Comparison of ENCODE assay signal across 9 mouse cellular contexts in the genomic region with DNA sequence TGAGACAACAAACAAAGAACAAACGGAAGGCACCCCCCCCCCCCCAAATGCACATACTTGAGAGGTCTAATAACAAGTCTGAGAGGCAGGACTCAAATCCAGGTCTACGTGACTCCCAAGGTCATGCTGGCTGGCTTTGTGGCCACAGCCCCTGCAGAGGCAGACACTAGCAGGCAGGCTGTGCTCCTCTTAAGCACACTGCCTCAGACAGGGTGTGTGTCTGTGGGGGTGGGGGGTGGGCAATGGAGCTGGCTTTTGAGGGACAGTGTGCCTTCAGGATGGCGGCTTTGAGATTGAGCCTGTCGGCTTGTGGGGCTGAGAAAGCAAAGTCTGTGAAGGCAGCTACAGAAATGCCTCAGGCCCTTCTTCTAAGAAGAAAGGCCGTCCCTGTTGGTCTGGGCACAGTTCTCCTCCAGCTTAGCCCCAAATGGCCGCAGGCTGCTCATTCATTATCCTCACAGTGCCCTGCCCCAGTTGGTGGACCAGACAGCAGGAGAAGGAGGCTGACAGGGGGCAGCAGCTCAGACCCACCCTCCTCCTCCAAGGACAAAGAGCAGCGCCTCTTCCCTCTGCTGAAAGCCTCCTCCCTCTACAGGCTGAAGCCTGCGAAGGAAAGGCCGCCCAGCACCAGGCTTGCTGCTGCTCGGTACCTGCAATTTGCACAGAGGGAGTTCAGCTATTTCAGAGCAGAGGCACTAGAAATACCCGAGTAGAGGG.
DNase-seq lines count a peak whose midpoint lies in the region; ATAC-seq lines count a peak whose summit lies in the region.
"Had no signal": no experiment of that assay in that cellular context is flagged by ENCODE, and none has a peak within 500 bp of the region (broad histone marks: within the 10 kb centered on the region; RNA-seq: fewer than 3 reads in every experiment).

No protein-coding gene starts in this region.

- H3K4me1 ChIP-seq in heart, embryonic 15.5 days (replicated peaks), result peaks cover 12% of the 10 kb centered on the region
- H3K4me1 ChIP-seq in hindbrain, embryonic 16.5 days (ENCODE audit: control insufficient read depth, insufficient read depth, low read depth, low read length), result peaks cover 18% of the 10 kb centered on the region
- H3K4me1 ChIP-seq in neural tube, embryonic 14.5 days (ENCODE audit: control insufficient read depth, insufficient read depth, low read length), result peaks cover 24% of the 10 kb centered on the region; the same call in 1 of the 2 replicates

- no peak; the same call in 1 of the 2 replicates for ATAC-seq in heart, embryonic 15.5 days (replicated peaks; ENCODE audit: insufficient number of reproducible peaks, insufficient read depth, low FRiP score, low read depth)
- peak; percentile 73 for ATAC-seq in hindbrain, embryonic 16.5 days
- ATAC-seq in neural tube, embryonic 14.5 days (ENCODE audit: low read depth), result peak; percentile 29
- ATAC-seq in megakaryocyte progenitor cell, adult 5-6 weeks (replicated peaks; ENCODE audit: poor library complexity), result no peak

- no peak for DNase-seq in heart, postnatal 4 days
- peak; percentile 60 for DNase-seq in embryo, embryonic 9.5 days (ENCODE audit: extremely low spot score)
- DNase-seq in urinary bladder, postnatal 10 days (ENCODE audit: low spot score), result no peak
- DNase-seq in ovary, adult 18-20 months (ENCODE audit: low spot score), result no peak
- DNase-seq: thymus, postnatal 25 days had no signal

- no peak overlapping the region for H3K4me3 ChIP-seq in heart, embryonic 15.5 days
- H3K4me3 ChIP-seq in hindbrain, embryonic 16.5 days (ENCODE audit: low read length), result no peak overlapping the region
- H3K4me3 ChIP-seq in neural tube, embryonic 14.5 days (ENCODE audit: low read depth, low read length), result no peak overlapping the region

- no peak overlapping the region for H3K27ac ChIP-seq in heart, embryonic 15.5 days
- H3K27ac ChIP-seq in hindbrain, embryonic 16.5 days (ENCODE audit: low read depth, low read length), result peak overlapping the region; percentile 68
- H3K27ac ChIP-seq in neural tube, embryonic 14.5 days (ENCODE audit: low read depth, low read length), result peak overlapping the region; percentile 73

- no peak overlapping the region for H3K4me2 ChIP-seq in heart, embryonic 15.5 days
- H3K4me2 ChIP-seq in hindbrain, embryonic 16.5 days (ENCODE audit: low read length), result no peak overlapping the region
- H3K4me2 ChIP-seq in neural tube, embryonic 14.5 days (ENCODE audit: low read depth, low read length), result no peak overlapping the region

- no peaks in the 10 kb centered on the region for H3K27me3 ChIP-seq in heart, embryonic 15.5 days
- H3K27me3 ChIP-seq in hindbrain, embryonic 16.5 days (replicated peaks; ENCODE audit: control insufficient read depth, insufficient read depth, low read length), result no peaks in the 10 kb centered on the region
- no peaks in the 10 kb centered on the region for H3K27me3 ChIP-seq in neural tube, embryonic 14.5 days (ENCODE audit: control insufficient read depth, insufficient read depth, low read length)

- 33% methylated on average over 11 of the region's 11 CpGs for WGBS in heart, embryonic 15.5 days
- 12% methylated on average over 11 of the region's 11 CpGs for WGBS in hindbrain, embryonic 16.5 days
- WGBS in neural tube, embryonic 14.5 days, result 12% methylated on average over 11 of the region's 11 CpGs

- no peaks in the 10 kb centered on the region for H3K9me3 ChIP-seq in heart, embryonic 15.5 days (replicated peaks)
- H3K9me3 ChIP-seq in hindbrain, embryonic 16.5 days (ENCODE audit: control insufficient read depth, low read length), result no peaks in the 10 kb centered on the region
- no peaks in the 10 kb centered on the region for H3K9me3 ChIP-seq in neural tube, embryonic 14.5 days (ENCODE audit: control insufficient read depth, low read length)

- H3K9ac ChIP-seq in heart, embryonic 15.5 days, result 0 out of 2 replicates have a peak overlapping the region, but pooled peaks have one; percentile 17
- H3K9ac ChIP-seq in hindbrain, embryonic 16.5 days (ENCODE audit: low read depth, low read length), result peak overlapping the region; percentile 28
- H3K9ac ChIP-seq in neural tube, embryonic 14.5 days (replicated peaks; ENCODE audit: low read depth, low read length), result peak overlapping the region; percentile 18; the same call in 1 of the 2 replicates

- no peaks in the 10 kb centered on the region for H3K36me3 ChIP-seq in heart, embryonic 15.5 days
- H3K36me3 ChIP-seq in hindbrain, embryonic 16.5 days (ENCODE audit: control insufficient read depth, insufficient read depth, low read length), result no peaks in the 10 kb centered on the region
- H3K36me3 ChIP-seq in neural tube, embryonic 14.5 days (ENCODE audit: control insufficient read depth, insufficient read depth, low read length), result no peaks in the 10 kb centered on the region

Comparison
In these comparisons a context has a peak if more than half of its experiments do, and no peak if none do; other contexts are left out.
1. ATAC-seq: peak in hindbrain, embryonic 16.5 days (single experiment) and neural tube, embryonic 14.5 days (single experiment); none in heart, embryonic 15.5 days (single experiment) and megakaryocyte progenitor cell, adult 5-6 weeks (single experiment).
2. Peak in every context shown above with its lines, with median percentiles within 50 percentile points of each other: H3K9ac ChIP-seq.